Mouse (Mus musculus) lung, embryonic 16.5 days (tissue): Measurements from ENCODE around the gene Wdr46. TPM values are rescaled to one million over a fixed set of nuclear protein-coding genes. Genes with fewer than 3 reads are reported as not detected.

Experiments
- ATAC-seq: fragments of 200-750 bp; cut with Nextera tagmentation; 2 replicates; pipeline ENCODE4 v1.8.0; 2017; ENCODE audit warnings: low read depth, mild to moderate bottlenecking, moderate library complexity
- H3K27ac ChIP-seq: fragments of 300-500 bp; sonication (generic); 2 replicates; pipeline ENCODE4 v1.5.1; 2014; ENCODE audit warnings: mild to moderate bottlenecking, control low read depth, low read length
- H3K27me3 ChIP-seq: fragments of 300-500 bp; sonication (generic); 2 replicates; pipeline ENCODE4 v1.6.1; 2014; ENCODE audit warnings: low read depth, low read length, mixed read lengths; ENCODE audit not compliant: control insufficient read depth, insufficient read depth
- H3K36me3 ChIP-seq: fragments of 300-500 bp; sonication (generic); 2 replicates; pipeline ENCODE4 v1.6.1; 2014; ENCODE audit warnings: low read length; ENCODE audit not compliant: control insufficient read depth, insufficient read depth
- H3K4me1 ChIP-seq: fragments of 300-500 bp; sonication (generic); replicated peaks from 2 replicates; pipeline ENCODE4 v1.6.1; 2014; ENCODE audit warnings: low read length, mixed read lengths; ENCODE audit not compliant: control insufficient read depth, insufficient read depth
- H3K4me2 ChIP-seq: fragments of 300-500 bp; sonication (generic); 2 replicates; pipeline ENCODE4 v1.6.1; 2014; ENCODE audit warnings: low read depth, low read length, control low read depth
- H3K4me3 ChIP-seq: fragments of 300-500 bp; sonication (generic); 2 replicates; pipeline ENCODE4 v1.5.1; 2014; ENCODE audit warnings: mild to moderate bottlenecking, low read length, control low read depth
- H3K9ac ChIP-seq: fragments of 300-500 bp; sonication (generic); 2 replicates; pipeline ENCODE4 v1.6.1; 2014; ENCODE audit warnings: low read length, control low read depth
- H3K9me3 ChIP-seq: fragments of 300-500 bp; sonication (generic); 2 replicates; pipeline ENCODE4 v1.6.1; 2016; ENCODE audit warnings: low read length; ENCODE audit not compliant: control insufficient read depth
- WGBS: fragments of 180-500 bp; shearing (Covaris S2); extraction: QIAGEN DNeasy Blood & Tissue Kit; methylation state at CpG from one replicate; pipeline ENCODE4 v1.1.7; 2014; 5-methylcytosine and 5-hydroxymethylcytosine counted together
- polyA plus RNA-seq: library from polyadenylated mRNA; unstranded; fragments of >200 nt; fragmentation: Nextera tagmentation; extraction: Ambion mirVana; gene quantifications from 2 replicates; pipeline ENCODE4 v1.2.1, GENCODE M21; 2015

Gene Wdr46
- polyA plus RNA-seq, 1 experiment from 2014 or later: 20.2 TPM

DNA sequence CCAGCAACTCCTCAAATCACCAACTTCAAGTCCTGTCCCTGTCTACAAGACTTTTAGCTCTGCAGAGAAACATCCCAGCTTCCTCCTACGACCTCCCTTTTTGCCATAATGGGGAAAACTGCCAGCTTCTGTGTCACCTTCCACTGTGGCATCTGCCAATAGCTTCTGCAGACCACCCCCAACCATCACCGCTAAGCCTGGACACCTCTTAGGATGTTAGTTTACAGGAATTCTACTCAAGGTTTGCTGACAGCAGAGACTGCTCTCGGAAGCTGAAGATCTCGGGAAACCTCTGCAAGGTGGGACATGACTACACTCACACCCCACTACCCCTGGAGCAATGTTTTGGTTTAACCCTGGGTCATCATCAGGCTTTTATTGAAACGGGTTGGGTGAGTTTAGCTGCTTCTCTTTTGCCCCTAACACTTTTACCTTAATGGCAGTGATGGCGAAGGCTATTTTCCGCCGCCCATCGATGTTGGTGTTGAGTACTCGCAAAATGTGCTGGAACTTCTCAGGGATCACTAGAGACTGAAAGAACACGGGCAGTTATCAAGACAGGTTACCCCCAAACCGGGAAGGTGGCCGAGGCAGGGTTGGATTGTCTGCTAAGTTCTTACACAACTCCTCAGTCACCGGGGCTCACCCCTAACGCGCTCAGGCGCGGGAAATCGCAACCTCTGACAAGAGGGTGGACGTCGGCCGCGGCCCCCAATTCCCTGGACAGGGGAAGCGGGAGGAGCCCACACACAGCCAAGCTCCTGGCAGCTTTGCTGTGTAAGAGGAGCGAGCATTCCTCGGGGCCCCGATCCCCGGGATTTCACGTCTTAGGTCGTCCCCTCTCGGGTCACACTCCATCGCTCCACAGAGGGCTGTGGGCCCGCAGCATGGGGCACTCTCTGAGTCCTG is 14.4 kb downstream of the Wdr46 start:
- Histone ChIP-seq H3K36me3 (peaks cover 27% of the 10 kb centered on the region), H3K4me3 (peak overlapping the region; percentile 95), H3K9ac (peak overlapping the region; percentile 99), H3K27me3 (no peaks in the 10 kb centered on the region), H3K9me3 (no peaks in the 10 kb centered on the region), H3K4me2 (peak overlapping the region; percentile 99), H3K4me1 (peaks cover 44% of the 10 kb centered on the region), H3K27ac (peak overlapping the region; percentile 92)
- peak; percentile 15 for ATAC-seq
- WGBS: under 1% methylated on average over 33 of the region's 33 CpGs

DNA sequence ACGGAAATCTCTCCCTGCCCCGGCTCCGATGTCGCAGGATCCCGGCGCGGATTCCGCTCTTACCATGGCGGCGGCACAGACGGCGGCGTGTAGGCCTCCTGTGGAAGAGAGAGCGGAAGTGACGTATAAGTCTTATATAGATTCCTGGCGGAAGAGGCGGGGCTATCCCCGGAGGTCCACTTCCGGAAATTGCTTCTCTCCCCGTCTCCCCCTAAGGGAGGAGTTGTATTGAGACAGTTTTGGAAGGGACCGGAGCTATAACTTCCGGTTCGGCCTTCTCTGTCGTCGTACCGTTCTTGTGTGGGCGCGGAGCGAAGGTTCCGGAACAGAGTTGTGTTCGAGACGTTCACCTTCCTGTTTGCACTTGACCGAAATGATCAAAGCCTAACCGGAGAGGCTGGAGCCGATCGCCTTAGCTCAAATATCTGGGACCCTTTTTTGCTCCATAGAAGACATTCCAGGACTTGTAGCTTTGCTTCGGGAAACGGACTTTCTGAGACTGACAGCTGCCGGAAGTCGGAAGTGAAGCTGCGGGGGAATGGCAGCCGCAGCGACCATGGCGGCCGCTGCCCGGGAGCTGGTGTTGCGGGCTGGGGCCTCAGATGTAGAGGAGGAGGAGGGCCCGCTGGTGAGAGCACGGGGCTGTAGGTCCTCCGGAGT is 15.2 kb downstream of the Wdr46 start, which contains the start of the genes Vps52 and Rps18:
Gene Vps52 (plus strand): TSS at position 258 of the 660 bp plus-strand sequence.
Gene Rps18 (minus strand): TSS at position 447 of the 660 bp plus-strand sequence.
- ATAC-seq: peak; percentile 86
- Histone ChIP-seq H3K4me2 (peak within 1 kb of the TSS; percentile 99), H3K9ac (peak within 1 kb of the TSS; percentile 99), H3K27ac (peak within 1 kb of the TSS; percentile 92), H3K4me3 (peak within 1 kb of the TSS; percentile 95), H3K36me3 (peaks cover 32% of the 10 kb centered on the region), H3K4me1 (peaks cover 37% of the 10 kb centered on the region), H3K9me3 (no peaks in the 10 kb centered on the region), H3K27me3 (no peaks in the 10 kb centered on the region)
- WGBS: under 1% methylated on average over 50 of the region's 50 CpGs

DNA sequence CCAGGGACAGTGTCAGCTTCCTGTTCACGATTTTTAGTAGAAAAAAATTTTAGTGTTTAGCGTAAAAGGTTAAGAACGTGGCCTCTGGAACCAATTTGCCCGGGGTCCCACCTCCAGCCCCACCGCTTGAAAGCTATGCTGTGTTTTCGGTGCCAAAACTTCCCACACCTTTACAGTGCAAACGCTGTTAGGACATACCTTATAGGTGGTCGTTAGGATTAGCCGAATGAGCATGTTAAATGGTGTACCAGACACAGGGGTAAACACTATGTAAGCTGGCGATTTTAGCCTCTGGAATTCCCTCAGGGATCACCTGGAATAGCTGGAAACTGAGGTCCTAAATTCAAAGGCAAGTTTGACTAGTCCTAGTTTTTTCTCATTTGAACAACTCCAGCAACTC is 15.9 kb downstream of the Wdr46 start:
- H3K27ac ChIP-seq: peak overlapping the region; percentile 90; the same call in 1 of the 2 replicates
- H3K9ac ChIP-seq: peak overlapping the region; percentile 77
- no peak for ATAC-seq
- H3K4me1 ChIP-seq: peaks cover 33% of the 10 kb centered on the region
- H3K4me2 ChIP-seq: peak overlapping the region; percentile 78
- H3K9me3 ChIP-seq: no peaks in the 10 kb centered on the region
- no peaks in the 10 kb centered on the region for H3K27me3 ChIP-seq
- H3K36me3 ChIP-seq: peaks cover 35% of the 10 kb centered on the region
- peak overlapping the region; percentile 95 for H3K4me3 ChIP-seq
- 6% methylated on average over 10 of the region's 10 CpGs for WGBS

- peaks cover 27% of the 10 kb centered on the region for H3K4me1 ChIP-seq
- 80% methylated on average over 6 of the region's 6 CpGs for WGBS
- H3K27me3 ChIP-seq: no peaks in the 10 kb centered on the region
- H3K4me3 ChIP-seq: no peak overlapping the region
- H3K9ac ChIP-seq: no peak overlapping the region
- H3K4me2 ChIP-seq: no peak overlapping the region
- no peak overlapping the region for H3K27ac ChIP-seq
- H3K9me3 ChIP-seq: no peaks in the 10 kb centered on the region
- peaks cover 33% of the 10 kb centered on the region for H3K36me3 ChIP-seq
- no peak for ATAC-seq
Observed at GRCm38 (mm10) chr17:33957493-33957892, 17.0 kb downstream of the Wdr46 start.

GRCm38 (mm10) chr17:33958451-33958850 is 18.0 kb downstream of the Wdr46 start:
- peaks cover 32% of the 10 kb centered on the region for H3K36me3 ChIP-seq
- no peak overlapping the region for H3K4me3 ChIP-seq
- no peaks in the 10 kb centered on the region for H3K27me3 ChIP-seq
- no peak for ATAC-seq
- H3K4me1 ChIP-seq: peaks cover 17% of the 10 kb centered on the region
- H3K27ac ChIP-seq: no peak overlapping the region
- 93% methylated on average over 11 of the region's 11 CpGs for WGBS
- no peaks in the 10 kb centered on the region for H3K9me3 ChIP-seq
- no peak overlapping the region for H3K4me2 ChIP-seq
- no peak overlapping the region for H3K9ac ChIP-seq

- H3K4me1 ChIP-seq: peaks cover 10% of the 10 kb centered on the region
- no peak overlapping the region for H3K27ac ChIP-seq
- H3K27me3 ChIP-seq: no peaks in the 10 kb centered on the region
- ATAC-seq: no peak
- H3K9ac ChIP-seq: no peak overlapping the region
- H3K4me3 ChIP-seq: no peak overlapping the region
- WGBS: 93% methylated on average over 13 of the region's 13 CpGs
- no peaks in the 10 kb centered on the region for H3K9me3 ChIP-seq
- peaks cover 29% of the 10 kb centered on the region for H3K36me3 ChIP-seq
- no peak overlapping the region for H3K4me2 ChIP-seq
Observed at GRCm38 (mm10) chr17:33959135-33959534, 18.7 kb downstream of the Wdr46 start.

DNA sequence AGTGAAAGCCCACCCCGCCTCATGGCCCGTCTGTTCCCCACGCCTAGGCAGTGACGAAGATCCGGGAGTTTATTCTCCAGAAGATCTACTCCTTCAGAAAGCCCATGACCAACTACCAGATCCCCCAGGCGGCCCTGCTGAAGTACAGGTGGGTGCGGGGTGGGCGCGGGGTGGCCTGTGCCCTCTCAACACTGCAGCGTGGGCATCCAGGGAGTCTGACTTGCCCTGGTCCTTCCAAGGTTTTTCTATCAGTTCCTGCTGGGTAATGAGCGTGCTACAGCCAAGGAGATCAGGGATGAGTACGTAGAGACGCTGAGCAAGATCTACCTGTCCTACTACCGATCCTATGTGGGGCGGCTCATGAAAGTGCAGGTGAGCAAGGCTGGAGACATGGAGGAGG is 19.5 kb downstream of the Wdr46 start:
- H3K4me1 ChIP-seq: peaks cover 5% of the 10 kb centered on the region; the same call in 1 of the 2 replicates
- WGBS: 88% methylated on average over 15 of the region's 15 CpGs
- H3K36me3 ChIP-seq: peaks cover 27% of the 10 kb centered on the region
- H3K4me3 ChIP-seq: no peak overlapping the region
- H3K27ac ChIP-seq: no peak overlapping the region
- no peaks in the 10 kb centered on the region for H3K9me3 ChIP-seq
- H3K9ac ChIP-seq: no peak overlapping the region
- no peak for ATAC-seq
- H3K27me3 ChIP-seq: no peaks in the 10 kb centered on the region
- H3K4me2 ChIP-seq: no peak overlapping the region

DNA sequence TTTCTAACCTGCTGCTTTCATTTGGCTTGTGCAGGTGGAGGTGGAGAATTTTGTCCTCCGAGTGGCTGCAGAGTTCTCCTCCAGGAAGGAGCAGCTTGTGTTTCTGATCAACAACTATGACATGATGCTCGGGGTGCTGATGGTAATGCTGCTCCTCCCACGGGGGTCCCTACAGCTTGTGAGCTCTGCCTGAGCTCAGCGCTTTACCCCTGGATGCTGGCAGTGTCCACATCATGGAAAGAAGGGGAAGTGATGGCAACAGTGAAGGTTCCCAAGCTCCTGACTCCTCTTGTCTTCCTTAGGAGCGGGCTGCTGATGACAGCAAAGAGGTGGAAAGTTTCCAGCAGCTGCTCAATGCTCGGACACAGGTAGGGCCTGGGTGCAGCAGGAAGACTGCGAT is 22.4 kb downstream of the Wdr46 start:
- H3K4me1 ChIP-seq: no peaks in the 10 kb centered on the region
- no peak overlapping the region for H3K27ac ChIP-seq
- no peak overlapping the region for H3K9ac ChIP-seq
- ATAC-seq: no peak
- no peak overlapping the region for H3K4me3 ChIP-seq
- no peaks in the 10 kb centered on the region for H3K9me3 ChIP-seq
- peaks cover 32% of the 10 kb centered on the region for H3K36me3 ChIP-seq
- no peak overlapping the region for H3K4me2 ChIP-seq
- H3K27me3 ChIP-seq: no peaks in the 10 kb centered on the region
- WGBS: 89% methylated on average over 7 of the region's 7 CpGs
